Mouse (Mus musculus) midbrain, embryonic 12.5 days (tissue): Measurements from ENCODE around the gene Rogdi. TPM values are rescaled to one million over a fixed set of nuclear protein-coding genes. Genes with fewer than 3 reads are reported as not detected.
A peak's percentile ranks its signal among the peaks of the same experiment; 100 is the strongest.

ENCODE experiments used
- ATAC-seq: fragments of 200-750 bp; cut with Nextera tagmentation; 2 replicates; pipeline ENCODE4 v1.8.0; 2017; ENCODE audit warnings: low read depth, moderate TSS enrichment, moderate library complexity; ENCODE audit not compliant: low FRiP score
- H3K27ac ChIP-seq: fragments of 300-500 bp; sonication (generic); replicated peaks from 2 replicates; pipeline ENCODE4 v1.5.1; 2016; ENCODE audit warnings: mild to moderate bottlenecking
- H3K27me3 ChIP-seq: fragments of 300-500 bp; sonication (generic); 2 replicates; pipeline ENCODE4 v1.6.1; 2016; ENCODE audit warnings: mild to moderate bottlenecking
- H3K36me3 ChIP-seq: fragments of 300-500 bp; sonication (generic); 2 replicates; pipeline ENCODE4 v1.6.1; 2016
- H3K4me1 ChIP-seq: fragments of 300-500 bp; sonication (generic); 2 replicates; pipeline ENCODE4 v1.6.1; 2016
- H3K4me2 ChIP-seq: fragments of 300-500 bp; sonication (generic); replicated peaks from 2 replicates; pipeline ENCODE4 v1.6.1; 2016; ENCODE audit warnings: mild to moderate bottlenecking, moderate library complexity
- H3K4me3 ChIP-seq: fragments of 300-500 bp; sonication (generic); 2 replicates; pipeline ENCODE4 v1.5.1; 2016; ENCODE audit warnings: mild to moderate bottlenecking
- H3K9ac ChIP-seq: fragments of 300-500 bp; sonication (generic); replicated peaks from 2 replicates; pipeline ENCODE4 v1.6.1; 2016; ENCODE audit warnings: mild to moderate bottlenecking, moderate library complexity
- H3K9me3 ChIP-seq: fragments of 300-500 bp; sonication (generic); 2 replicates; pipeline ENCODE4 v1.6.1; 2016; ENCODE audit warnings: mild to moderate bottlenecking
- WGBS: fragments of 180-500 bp; shearing (Covaris S2); methylation state at CpG from one replicate; pipeline ENCODE4 v1.1.7; 2016; 5-methylcytosine and 5-hydroxymethylcytosine counted together
- polyA plus RNA-seq: library from polyadenylated mRNA; unstranded; fragments of >200 nt; fragmentation: Nextera tagmentation; extraction: Ambion mirVana; gene quantifications from 2 replicates; pipeline ENCODE4 v1.2.1, GENCODE M21; 2016

Gene Rogdi
- polyA plus RNA-seq, 1 experiment from 2014 or later = 95.8 TPM

GRCm38 (mm10) chr16:4978275-4979051, 34.9 kb downstream of the Rogdi start:
- Histone ChIP-seq H3K4me3 (no peak overlapping the region), H3K9me3 (no peaks in the 10 kb centered on the region), H3K4me1 (no peaks in the 10 kb centered on the region), H3K36me3 (no peaks in the 10 kb centered on the region), H3K9ac (no peak overlapping the region), H3K27me3 (no peaks in the 10 kb centered on the region), H3K4me2 (no peak overlapping the region), H3K27ac (no peak overlapping the region)
- ATAC-seq = no peak
- WGBS = 63% methylated on average over 5 of the region's 5 CpGs

- Histone ChIP-seq H3K27ac (no peak overlapping the region), H3K4me2 (no peak overlapping the region), H3K4me1 (no peaks in the 10 kb centered on the region), H3K9ac (no peak overlapping the region), H3K36me3 (no peaks in the 10 kb centered on the region), H3K27me3 (no peaks in the 10 kb centered on the region), H3K4me3 (no peak overlapping the region), H3K9me3 (no peaks in the 10 kb centered on the region)
- no peak for ATAC-seq
- WGBS = 84% methylated on average over 2 of the region's 2 CpGs
Observed at GRCm38 (mm10) chr16:4976180-4976579, 37.2 kb downstream of the Rogdi start.

- H3K27ac ChIP-seq = no peak overlapping the region
- no peaks in the 10 kb centered on the region for H3K36me3 ChIP-seq
- no peak for ATAC-seq
- H3K9me3 ChIP-seq = no peaks in the 10 kb centered on the region
- no peak overlapping the region for H3K9ac ChIP-seq
- no peak overlapping the region for H3K4me3 ChIP-seq
- 83% methylated on average over 5 of the region's 5 CpGs for WGBS
- no peaks in the 10 kb centered on the region for H3K27me3 ChIP-seq
- no peak overlapping the region for H3K4me2 ChIP-seq
- no peaks in the 10 kb centered on the region for H3K4me1 ChIP-seq
Observed at GRCm38 (mm10) chr16:4974521-4974920, 38.8 kb downstream of the Rogdi start.

- H3K27ac ChIP-seq = no peak overlapping the region
- H3K4me2 ChIP-seq = no peak overlapping the region
- no peaks in the 10 kb centered on the region for H3K27me3 ChIP-seq
- ATAC-seq = no peak
- no peaks in the 10 kb centered on the region for H3K4me1 ChIP-seq
- H3K9ac ChIP-seq = no peak overlapping the region
- WGBS = 88% methylated on average over 4 of the region's 4 CpGs
- H3K36me3 ChIP-seq = no peaks in the 10 kb centered on the region
- no peaks in the 10 kb centered on the region for H3K9me3 ChIP-seq
- H3K4me3 ChIP-seq = no peak overlapping the region
Observed at GRCm38 (mm10) chr16:4971626-4972025, 41.7 kb downstream of the Rogdi start.

GRCm38 (mm10) chr16:4969055-4969843, 44.1 kb downstream of the Rogdi start:
- Histone ChIP-seq H3K9me3 (no peaks in the 10 kb centered on the region), H3K36me3 (no peaks in the 10 kb centered on the region), H3K4me2 (no peak overlapping the region), H3K9ac (no peak overlapping the region), H3K27me3 (no peaks in the 10 kb centered on the region), H3K4me1 (peaks cover 5% of the 10 kb centered on the region; the same call in 1 of the 2 replicates), H3K4me3 (no peak overlapping the region), H3K27ac (no peak overlapping the region)
- ATAC-seq = no peak
- 87% methylated on average over 5 of the region's 5 CpGs for WGBS

GRCm38 (mm10) chr16:4968426-4968825, 44.9 kb downstream of the Rogdi start:
- WGBS = 82% methylated on average over 3 of the region's 3 CpGs
- no peak for ATAC-seq

GRCm38 (mm10) chr16:4965392-4966129, 47.8 kb downstream of the Rogdi start:
- H3K4me3 ChIP-seq = no peak overlapping the region; the same call in 1 of the 2 replicates
- H3K27ac ChIP-seq = no peak overlapping the region
- peak overlapping the region; percentile 80 for H3K4me2 ChIP-seq
- no peak overlapping the region for H3K9ac ChIP-seq
- H3K9me3 ChIP-seq = no peaks in the 10 kb centered on the region
- no peak for ATAC-seq
- no peaks in the 10 kb centered on the region for H3K36me3 ChIP-seq
- H3K27me3 ChIP-seq = no peaks in the 10 kb centered on the region
- WGBS = 86% methylated on average over 8 of the region's 8 CpGs
- H3K4me1 ChIP-seq = peaks cover 19% of the 10 kb centered on the region

More at GRCm38 (mm10) chr16:4968426-4968825, 44.9 kb downstream of the Rogdi start:
- H3K9ac ChIP-seq = no peak overlapping the region
- no peak overlapping the region for H3K4me3 ChIP-seq
- peaks cover 6% of the 10 kb centered on the region for H3K4me1 ChIP-seq
- H3K9me3 ChIP-seq = no peaks in the 10 kb centered on the region
- no peaks in the 10 kb centered on the region for H3K27me3 ChIP-seq
- no peak overlapping the region for H3K27ac ChIP-seq
- H3K36me3 ChIP-seq = no peaks in the 10 kb centered on the region
- no peak overlapping the region for H3K4me2 ChIP-seq

GRCm38 (mm10) chr16:4964731-4965391, 48.5 kb downstream of the Rogdi start:
- H3K9ac ChIP-seq = peak overlapping the region; percentile 81
- H3K4me1 ChIP-seq = peaks cover 19% of the 10 kb centered on the region
- 24% methylated on average over 13 of the region's 13 CpGs for WGBS
- peaks cover 6% of the 10 kb centered on the region for H3K36me3 ChIP-seq
- peak overlapping the region; percentile 88 for H3K27ac ChIP-seq
- H3K4me2 ChIP-seq = peak overlapping the region; percentile 80
- no peaks in the 10 kb centered on the region for H3K27me3 ChIP-seq
- no peaks in the 10 kb centered on the region for H3K9me3 ChIP-seq
- H3K4me3 ChIP-seq = peak overlapping the region; percentile 95
- ATAC-seq = peak; percentile 25; the same call in 1 of the 2 replicates

GRCm38 (mm10) chr16:4963797-4964709, 49.3 kb downstream of the Rogdi start, which contains the start of gene Anks3:
Gene Anks3 (minus strand): TSS chr16:4964205.
- no peaks in the 10 kb centered on the region for H3K9me3 ChIP-seq
- peaks cover 13% of the 10 kb centered on the region for H3K36me3 ChIP-seq
- peak within 1 kb of the TSS; percentile 88 for H3K27ac ChIP-seq
- peak within 1 kb of the TSS; percentile 80 for H3K4me2 ChIP-seq
- peaks cover 19% of the 10 kb centered on the region for H3K4me1 ChIP-seq
- under 1% methylated on average over 74 of the region's 76 CpGs for WGBS
- peak within 1 kb of the TSS; percentile 81 for H3K9ac ChIP-seq
- peak; percentile 98 for ATAC-seq
- H3K27me3 ChIP-seq = no peaks in the 10 kb centered on the region
- H3K4me3 ChIP-seq = peak within 1 kb of the TSS; percentile 95

GRCm38 (mm10) chr16:4963346-4963745, 50.0 kb downstream of the Rogdi start:
- Histone ChIP-seq H3K9ac (peak overlapping the region; percentile 81), H3K4me2 (peak overlapping the region; percentile 80), H3K36me3 (peaks cover 13% of the 10 kb centered on the region), H3K27me3 (no peaks in the 10 kb centered on the region), H3K9me3 (no peaks in the 10 kb centered on the region), H3K4me3 (peak overlapping the region; percentile 95), H3K4me1 (peaks cover 19% of the 10 kb centered on the region), H3K27ac (no peak overlapping the region)
- WGBS = 51% methylated on average over 9 of the region's 9 CpGs
- no peak for ATAC-seq
